Mouse (Mus musculus): ENCODE results near the gene Rhoh.

Gene Rhoh

DNA sequence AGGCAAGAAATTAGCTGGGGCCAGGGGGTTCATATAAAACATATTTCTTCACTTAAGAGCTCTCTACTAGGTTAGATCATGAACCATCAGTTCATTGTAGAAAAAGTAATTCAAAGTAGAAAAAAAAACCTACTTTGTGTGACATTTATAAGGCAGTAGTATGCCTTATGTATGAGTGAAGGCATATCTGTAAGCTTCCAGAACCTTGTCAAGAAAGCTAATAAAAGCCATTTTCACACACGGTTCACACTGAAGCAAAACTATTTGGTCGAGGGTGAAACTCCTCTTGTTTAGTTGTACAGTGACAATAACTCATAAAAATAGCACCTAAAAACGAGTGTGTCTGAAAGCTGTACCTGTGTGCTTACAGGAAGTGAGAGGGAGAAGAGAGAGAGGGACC, 5.4 kb upstream of the Rhoh start:
- no peak for TF ChIP-seq GATA4 (IDR thresholded peaks at IDR 0.05; ENCODE audit: insufficient replicate concordance, low read length)

DNA sequence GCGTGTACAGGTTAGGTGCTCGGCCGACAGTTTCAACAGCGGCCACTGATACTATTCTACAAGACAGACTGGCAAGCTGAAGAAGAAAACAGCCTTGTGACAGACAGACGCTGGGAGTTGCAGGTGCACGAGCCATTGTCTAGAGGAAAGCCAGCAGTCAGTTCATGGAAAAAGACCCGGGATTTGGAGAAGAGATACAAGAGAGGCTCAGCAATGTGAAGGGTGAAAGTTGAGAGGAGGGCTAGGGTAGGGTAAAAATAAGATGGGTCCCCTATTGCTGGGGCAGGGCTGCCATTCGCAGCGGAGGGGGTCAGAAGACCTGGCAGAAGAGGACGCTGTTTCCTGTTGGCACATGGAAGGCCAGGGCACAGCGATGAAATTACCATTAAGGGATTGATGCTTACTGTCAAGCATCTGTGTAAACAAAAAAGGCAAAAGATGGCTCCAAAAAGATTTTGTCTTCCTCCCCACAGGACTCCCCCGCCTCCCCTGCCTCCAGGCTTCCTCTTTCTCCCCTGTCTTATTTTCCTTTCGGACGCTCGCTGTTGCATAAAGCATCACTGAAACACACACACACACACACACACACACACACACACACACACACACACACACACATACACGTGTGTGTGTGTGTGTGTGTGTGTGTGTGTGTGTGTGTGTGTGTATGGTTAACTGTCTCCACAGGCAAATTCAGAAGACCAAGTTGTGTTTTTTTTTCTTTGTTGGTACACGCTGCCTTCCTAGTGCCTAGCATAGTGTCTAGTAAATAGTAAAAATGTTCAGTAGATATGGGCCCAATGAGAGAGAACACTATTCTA, 4.2 kb upstream of the Rhoh start:
- TF ChIP-seq GATA4 (IDR thresholded peaks at IDR 0.05; ENCODE audit: insufficient replicate concordance, low read length) = no peak

DNA sequence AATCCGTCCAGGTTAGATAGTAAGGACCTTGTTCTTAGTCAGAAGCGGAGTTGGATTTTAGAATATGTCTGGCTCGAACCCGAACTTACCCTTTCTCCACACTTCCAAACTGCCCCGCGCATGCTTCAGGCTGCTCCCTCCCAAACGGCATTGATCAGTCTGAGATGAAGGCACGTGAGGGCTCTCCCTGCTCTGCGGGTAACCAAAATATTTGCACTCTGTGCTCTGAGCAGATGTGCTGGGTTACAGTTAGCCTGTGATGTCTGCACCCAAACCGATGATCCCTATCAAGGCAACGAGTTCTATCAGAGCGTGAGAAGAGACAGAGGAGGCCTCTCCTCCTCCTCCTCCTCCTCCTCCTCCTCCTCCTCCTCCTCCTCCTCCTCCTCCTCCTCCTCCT, 3.1 kb upstream of the Rhoh start:
- no peak for TF ChIP-seq GATA4 (IDR thresholded peaks at IDR 0.05; ENCODE audit: insufficient replicate concordance, low read length)

DNA sequence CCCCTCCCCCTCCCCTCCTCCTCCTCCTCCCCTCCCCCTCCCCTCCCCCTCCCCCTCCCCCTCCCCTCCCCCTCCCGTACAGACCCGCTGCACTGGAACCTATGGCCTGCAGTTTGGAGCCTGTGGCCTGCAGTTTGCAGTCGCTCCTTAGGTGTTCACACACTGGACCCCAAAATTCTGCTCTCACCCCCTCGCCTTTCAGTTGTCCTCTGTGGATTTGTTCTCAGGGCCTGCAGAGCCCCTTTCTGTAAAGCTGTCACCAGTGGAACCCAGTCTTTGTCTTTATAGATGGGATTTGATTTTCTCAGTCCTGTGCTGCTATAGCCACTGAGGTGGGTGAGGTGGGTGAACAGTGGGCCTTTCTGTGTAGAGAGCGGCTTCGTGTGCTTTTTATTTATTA, 2.7 kb upstream of the Rhoh start:
- no peak for TF ChIP-seq GATA4 (IDR thresholded peaks at IDR 0.05; ENCODE audit: insufficient replicate concordance, low read length)

DNA sequence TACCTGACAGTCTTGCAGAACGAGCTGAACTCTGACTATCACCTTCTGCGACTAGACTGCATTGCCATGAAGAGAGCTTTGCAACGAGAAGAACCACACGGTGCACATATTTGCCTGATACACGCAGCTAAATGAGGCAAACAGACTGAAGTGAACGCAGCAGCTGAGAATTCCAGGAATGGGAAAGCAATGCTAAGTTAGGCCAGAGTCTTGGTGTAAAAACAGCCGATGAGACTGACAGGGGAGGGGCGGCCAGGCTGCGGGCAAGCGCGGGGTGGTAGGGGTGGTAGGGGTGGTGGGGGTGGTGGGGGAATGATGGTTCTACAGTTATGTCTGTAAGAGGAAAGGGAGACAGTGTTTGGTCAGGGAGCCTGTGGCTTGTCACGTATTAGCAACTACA, 2.1 kb upstream of the Rhoh start:
- TF ChIP-seq GATA4 (IDR thresholded peaks at IDR 0.05; ENCODE audit: insufficient replicate concordance, low read length) = no peak

DNA sequence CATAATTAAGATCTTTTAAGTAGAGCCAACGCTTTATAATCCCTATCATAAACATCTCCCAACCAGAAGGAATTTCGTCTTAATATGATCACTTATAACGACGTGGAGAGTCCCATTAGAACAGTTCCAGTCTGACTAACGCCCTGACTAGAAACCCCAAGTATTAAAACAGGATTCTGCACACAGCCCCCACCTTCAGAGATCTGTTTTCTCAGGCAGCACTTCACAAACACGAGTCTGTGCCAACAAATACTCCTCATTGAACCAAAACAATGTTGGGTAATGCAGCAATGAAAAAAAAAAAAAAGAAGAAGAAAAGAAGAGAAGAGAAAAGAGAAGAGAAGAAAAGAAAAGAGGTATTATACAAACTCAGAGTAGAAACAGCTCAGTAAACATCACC, 1.6 kb upstream of the Rhoh start:
- no peak for TF ChIP-seq GATA4 (IDR thresholded peaks at IDR 0.05; ENCODE audit: insufficient replicate concordance, low read length)

DNA sequence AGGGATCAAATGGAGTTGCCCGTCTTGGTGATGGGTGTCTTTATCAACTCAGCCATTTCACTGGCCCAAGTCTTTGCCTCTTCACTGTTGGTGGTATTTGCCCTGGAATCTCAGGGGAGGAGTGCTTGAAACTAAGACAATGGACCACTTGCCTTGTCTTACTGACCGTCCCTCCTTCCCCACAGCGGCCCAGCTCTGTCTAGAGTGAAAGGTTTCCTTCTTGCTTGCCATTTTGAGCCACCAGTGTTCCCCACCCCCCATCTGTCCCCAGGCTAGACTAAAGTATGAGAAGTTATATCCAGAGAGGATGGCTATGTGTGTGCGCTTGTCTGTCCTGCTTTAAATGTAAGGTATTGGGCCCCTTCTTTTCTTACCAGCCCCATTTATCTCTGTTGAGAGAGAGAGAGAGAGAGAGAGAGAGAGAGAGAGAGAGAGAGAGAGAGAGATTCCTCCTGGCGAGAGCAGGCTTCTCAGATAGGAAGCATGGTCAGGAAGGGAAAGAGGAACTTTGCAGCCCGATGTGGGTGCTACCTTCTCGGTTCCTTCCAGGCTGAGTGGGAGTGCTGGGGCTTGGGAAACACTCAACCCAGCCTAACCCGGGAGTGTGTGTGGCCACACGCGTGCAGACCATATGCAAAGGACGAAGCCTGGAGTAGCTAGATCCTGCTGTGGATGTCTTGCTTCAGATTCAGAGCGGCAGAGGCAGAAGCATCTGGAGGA, 572 bp upstream of the Rhoh start:
- TF ChIP-seq GATA4 (IDR thresholded peaks at IDR 0.05; ENCODE audit: insufficient replicate concordance, low read length) = no peak

DNA sequence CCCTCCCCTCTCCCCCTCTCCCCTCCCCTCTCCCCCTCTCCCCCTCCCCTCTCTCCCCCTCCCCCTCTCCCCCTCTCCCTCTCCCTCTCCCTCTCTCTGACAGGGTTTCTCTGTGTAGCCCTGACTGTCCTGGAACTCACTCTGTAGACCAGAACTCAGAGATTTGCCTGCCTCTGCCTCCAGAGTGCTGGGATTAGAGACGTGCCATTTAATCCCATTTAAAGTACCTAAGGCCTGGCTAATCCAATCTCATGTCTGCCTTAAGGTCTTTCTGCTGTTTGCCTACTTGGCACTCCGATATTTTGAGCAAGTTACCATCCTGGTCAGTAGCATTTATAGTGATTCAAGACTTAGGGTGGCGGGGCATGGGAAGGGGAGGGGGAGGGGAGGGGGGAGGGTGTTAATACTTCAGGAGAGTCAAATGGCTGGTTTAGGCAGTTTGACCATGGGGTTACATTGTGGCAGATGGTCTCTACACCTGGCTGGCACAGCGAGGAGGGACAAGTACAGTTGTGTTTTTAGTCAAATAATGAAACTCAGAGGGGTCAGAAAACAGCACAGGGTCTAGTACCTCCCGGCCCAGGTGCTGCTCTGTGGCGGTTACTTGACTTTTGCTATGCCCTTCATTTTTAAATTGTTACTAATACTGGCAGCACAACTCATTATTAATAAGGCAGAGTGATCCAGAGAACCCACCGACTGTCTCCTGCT, 1.4 kb downstream of the Rhoh start:
- TF ChIP-seq GATA4 (IDR thresholded peaks at IDR 0.05; ENCODE audit: insufficient replicate concordance, low read length) = no peak

DNA sequence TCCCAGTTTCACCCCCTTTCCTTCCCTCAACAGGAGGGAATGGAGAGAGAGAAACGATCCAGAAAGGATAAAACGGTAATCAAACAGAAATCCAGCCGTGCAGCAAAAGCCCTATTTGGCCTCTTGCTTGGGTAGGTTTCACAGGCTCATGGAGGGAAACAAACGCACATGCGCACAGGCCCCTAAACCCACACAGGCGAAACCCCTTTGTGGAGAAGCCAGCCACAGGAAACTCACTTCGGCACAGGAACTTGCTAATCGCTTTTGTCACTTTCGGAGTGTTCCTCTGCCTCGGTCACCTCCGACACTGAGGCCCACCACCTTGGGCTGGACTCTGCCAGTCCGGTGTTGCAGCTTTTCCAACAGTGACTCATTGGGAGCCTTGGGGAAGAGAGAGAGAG, 2.3 kb downstream of the Rhoh start:
- no peak for TF ChIP-seq GATA4 (IDR thresholded peaks at IDR 0.05; ENCODE audit: insufficient replicate concordance, low read length)

DNA sequence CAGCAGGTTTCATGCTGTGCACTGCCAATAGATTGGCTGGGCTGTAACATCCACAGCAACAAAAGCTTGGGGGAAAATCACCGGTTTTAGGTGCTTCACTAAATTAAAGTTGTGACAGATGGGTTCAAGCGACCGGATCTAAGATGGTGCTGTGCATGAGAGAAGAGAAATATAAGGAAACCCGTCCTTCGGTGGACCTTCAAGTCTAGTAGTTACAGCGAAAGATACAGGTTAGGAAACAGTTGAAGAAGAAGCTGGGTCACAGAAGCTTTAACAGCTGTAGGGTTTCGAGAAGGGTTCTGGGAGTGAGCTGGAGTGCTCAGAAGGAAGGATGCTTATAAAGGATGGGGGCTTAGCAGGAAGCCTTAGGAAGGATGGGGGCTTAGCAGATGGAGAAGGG, 3.5 kb downstream of the Rhoh start:
- no peak for TF ChIP-seq GATA4 (IDR thresholded peaks at IDR 0.05; ENCODE audit: insufficient replicate concordance, low read length)

DNA sequence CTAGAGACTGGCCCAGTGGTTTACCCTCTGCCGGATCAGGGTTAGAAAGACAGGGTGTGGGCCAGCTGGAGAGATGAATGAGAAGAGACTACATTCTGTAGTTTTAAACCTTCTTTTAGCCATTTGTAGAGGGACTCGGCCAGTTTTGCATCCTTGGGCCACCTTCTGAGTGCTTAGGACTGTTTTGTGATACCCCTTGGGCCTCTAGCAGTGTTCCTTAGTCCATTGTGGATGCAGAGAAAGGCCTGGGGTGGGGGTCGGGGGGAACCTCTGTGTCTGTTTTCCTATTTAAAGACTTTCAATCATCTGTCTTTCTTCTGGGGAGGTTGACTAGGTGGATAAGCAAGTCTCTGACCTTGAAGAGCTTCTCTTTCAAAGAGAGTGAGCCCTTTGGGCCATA, 3.9 kb downstream of the Rhoh start:
- no peak for TF ChIP-seq GATA4 (IDR thresholded peaks at IDR 0.05; ENCODE audit: insufficient replicate concordance, low read length)

DNA sequence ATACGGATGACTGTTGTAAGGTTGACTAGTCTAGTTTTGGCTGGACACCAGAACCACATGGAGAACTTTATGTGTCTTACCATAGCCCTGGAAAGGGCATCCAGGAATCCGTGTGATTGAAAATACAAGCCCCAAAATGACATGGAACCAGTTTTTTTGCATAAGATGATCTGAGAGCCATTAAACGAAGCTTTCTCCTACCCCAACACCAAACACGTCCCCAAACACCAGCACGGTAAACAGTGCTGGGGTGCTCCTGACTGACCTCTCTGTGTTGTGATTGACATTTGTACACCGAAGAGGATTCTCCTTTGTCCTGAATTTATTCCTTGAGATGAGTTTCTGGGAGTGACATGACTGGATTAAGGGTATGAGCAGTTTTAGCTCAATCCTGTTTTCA, 5.6 kb downstream of the Rhoh start:
- TF ChIP-seq GATA4 (IDR thresholded peaks at IDR 0.05; ENCODE audit: insufficient replicate concordance, low read length) = no peak

DNA sequence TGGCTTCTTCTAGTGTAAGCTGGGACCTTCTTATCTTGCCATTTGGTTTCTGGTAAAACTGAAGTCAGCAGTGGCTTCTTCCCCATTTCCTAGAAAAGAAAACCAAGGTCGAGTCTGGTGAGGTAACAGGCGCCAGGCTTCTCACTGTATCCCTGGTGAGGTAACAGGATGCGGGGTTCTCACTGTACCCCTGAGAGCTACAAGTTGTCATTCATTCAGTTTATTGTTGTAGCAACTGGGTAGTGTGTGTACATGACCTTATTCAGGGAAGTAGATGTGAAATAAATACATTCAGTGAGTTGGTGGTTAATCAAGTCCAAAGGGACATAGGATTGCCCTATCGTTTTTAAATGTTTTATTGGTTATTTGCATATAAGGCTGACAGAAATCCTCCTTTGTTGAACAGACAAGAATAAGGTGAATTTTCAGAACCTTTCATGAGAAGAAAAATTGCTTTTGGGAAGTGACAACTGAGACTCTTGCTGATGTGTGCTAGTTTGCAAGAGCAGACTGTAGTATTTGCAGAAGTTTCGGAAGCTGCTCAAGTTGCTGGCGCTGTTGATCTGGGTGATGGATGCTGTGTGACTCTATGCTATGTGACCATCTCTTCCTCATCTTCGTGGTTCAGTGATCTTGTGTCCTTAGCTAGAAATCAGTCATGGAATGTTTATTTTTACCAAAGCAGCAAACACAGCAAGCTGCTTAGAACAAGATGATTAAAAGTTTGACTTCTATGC, 6.5 kb downstream of the Rhoh start:
- no peak for TF ChIP-seq GATA4 (IDR thresholded peaks at IDR 0.05; ENCODE audit: insufficient replicate concordance, low read length)

DNA sequence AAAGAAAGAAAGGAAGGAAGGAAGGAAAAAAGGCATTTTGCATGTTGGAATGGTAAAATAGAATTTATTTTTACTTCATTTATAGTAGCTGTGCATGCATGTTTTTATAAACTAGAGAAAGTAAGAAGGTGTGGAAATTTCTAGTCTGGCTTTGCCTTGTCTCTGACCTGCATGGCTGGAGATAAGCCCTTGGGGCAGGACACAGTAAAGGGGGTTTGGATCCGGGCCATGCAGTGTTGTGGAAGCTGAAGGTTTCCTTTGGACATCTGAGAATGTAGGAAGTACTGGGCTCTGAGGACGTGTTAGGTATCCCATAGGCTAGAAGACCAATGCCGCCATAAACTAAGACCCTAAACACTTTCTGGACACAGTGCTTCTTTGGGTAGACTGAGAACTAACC, 7.4 kb downstream of the Rhoh start:
- TF ChIP-seq GATA4 (IDR thresholded peaks at IDR 0.05; ENCODE audit: insufficient replicate concordance, low read length) = no peak

DNA sequence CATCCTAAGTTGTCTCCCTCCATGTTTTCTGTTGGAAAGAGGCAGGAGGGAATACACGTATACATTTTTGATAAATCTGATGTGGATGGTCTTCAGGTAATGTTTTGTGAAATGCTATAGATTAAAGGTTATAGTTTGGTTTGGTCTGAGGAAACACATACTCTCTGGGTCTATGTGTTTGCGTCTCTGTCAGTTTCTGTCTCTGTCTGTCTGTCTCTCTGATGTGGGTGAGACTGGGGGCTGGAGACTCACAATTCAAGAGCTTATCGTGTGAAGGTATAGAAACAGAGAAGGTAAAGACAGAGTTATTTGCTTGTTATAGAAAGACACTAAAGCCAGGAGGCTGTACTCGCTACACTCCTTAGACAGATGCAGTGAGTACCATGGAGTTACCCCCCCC, 8.6 kb downstream of the Rhoh start:
- no peak for TF ChIP-seq GATA4 (IDR thresholded peaks at IDR 0.05; ENCODE audit: insufficient replicate concordance, low read length)
